Mouse (Mus musculus) bone marrow macrophage, adult 2 months (primary cell): Measurements from ENCODE around the gene Plekhn1. TPM values are rescaled to one million over a fixed set of nuclear protein-coding genes. Genes with fewer than 3 reads are reported as not detected.

Source experiments
- H3K27ac ChIP-seq: 2 replicates; pipeline ENCODE4 v1.5.1; 2012; ENCODE audit warnings: low read depth, low read length; ENCODE audit not compliant: insufficient read depth
- H3K4me1 ChIP-seq: 2 replicates; pipeline ENCODE4 v1.6.1; 2012; ENCODE audit warnings: low read length; ENCODE audit not compliant: control insufficient read depth, insufficient read depth
- H3K4me3 ChIP-seq: 2 replicates; pipeline ENCODE4 v1.5.1; 2012; ENCODE audit warnings: mild to moderate bottlenecking, low read length, moderate library complexity; ENCODE audit not compliant: insufficient read depth
- CTCF ChIP-seq: IDR thresholded peaks from 2 replicates; pipeline ENCODE4 v1.5.1; 2012; ENCODE audit warnings: low read depth, mild to moderate bottlenecking, low read length, moderate library complexity
- POLR2A ChIP-seq: IDR thresholded peaks from 2 replicates; pipeline ENCODE4 v1.6.1; 2012; ENCODE audit warnings: mild to moderate bottlenecking, low read depth, low read length, borderline replicate concordance
- polyA plus RNA-seq: library from polyadenylated mRNA; stranded (reverse); fragments of >200 nt; gene quantifications from 2 replicates; pipeline ENCODE4 v1.2.4, GENCODE M21; 2012; ENCODE audit not compliant: missing spikeins, insufficient read depth, insufficient read length

Gene Plekhn1
- polyA plus RNA-seq, 1 experiment = 41.6 TPM

DNA sequence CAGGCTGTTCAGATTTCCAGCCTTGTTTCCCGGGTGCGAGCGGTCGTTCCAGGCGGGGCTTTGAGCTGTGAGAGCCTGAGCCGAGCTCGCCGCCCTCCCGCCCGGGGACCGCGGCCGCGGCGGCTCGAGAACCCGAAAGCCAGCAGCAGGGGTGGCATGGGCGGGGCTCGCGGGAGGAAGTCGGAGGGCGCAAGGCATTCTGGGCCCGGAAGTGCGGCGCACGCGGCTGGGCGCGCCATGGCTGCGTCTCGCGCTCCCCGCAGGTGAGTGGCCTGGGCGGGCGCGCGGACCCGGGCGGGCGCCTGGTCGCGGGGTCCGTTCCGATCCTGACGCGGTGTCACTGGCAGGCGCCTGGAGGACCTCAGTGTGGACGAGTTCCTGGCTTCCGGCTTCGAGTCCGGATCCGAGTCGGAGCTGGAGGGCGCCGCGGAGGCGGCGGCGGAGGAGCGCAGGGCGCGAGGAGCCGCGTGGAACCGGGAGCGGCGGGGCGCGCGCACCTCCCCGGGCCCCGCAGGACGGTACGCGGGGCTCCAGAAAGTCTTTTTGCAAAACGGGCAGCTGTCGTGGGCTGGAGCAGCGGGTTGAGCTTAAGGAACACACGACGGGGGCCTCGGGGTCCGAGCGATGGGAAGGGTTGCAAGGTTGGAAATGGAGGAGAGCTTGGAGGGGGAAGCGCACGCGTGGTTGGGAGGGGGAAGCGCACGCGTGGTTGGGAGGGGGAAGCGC, 1.3 kb upstream of the Plekhn1 start, which contains the start of gene Noc2l:
Gene Noc2l (plus strand): TSS at position 203 of the 726 bp plus-strand sequence.
- no peak for TF ChIP-seq POLR2A
- TF ChIP-seq CTCF = no peak
- Histone ChIP-seq H3K4me3 (peak within 1 kb of the TSS; percentile 95), H3K27ac (peak within 1 kb of the TSS; percentile 99), H3K4me1 (no peaks in the 10 kb centered on the region; the same call in 1 of the 2 replicates)

DNA sequence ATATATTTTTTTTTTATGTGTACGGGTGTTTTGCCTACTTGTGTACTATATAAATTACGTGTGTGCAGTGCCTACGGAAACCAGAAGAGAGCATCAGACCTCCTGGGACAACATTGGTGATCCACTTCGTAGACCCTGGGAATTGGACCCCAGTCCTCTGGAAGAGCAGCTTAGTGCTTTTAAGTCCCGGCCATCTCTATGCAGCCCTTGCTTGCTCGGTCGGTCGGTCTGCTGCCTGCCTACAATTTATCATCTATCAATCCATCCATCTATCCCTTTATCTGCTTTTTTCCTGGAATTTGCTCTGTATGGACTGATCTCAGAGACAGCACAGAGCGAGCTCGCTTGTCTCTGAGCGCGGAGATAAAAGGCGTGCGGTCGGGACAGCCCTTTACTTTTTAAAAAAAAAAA, 708 bp upstream of the Plekhn1 start:
- Histone ChIP-seq H3K4me1 (no peaks in the 10 kb centered on the region; the same call in 1 of the 2 replicates), H3K4me3 (peak overlapping the region; percentile 95), H3K27ac (peak overlapping the region; percentile 74)
- TF ChIP-seq POLR2A = no peak
- TF ChIP-seq CTCF = no peak

DNA sequence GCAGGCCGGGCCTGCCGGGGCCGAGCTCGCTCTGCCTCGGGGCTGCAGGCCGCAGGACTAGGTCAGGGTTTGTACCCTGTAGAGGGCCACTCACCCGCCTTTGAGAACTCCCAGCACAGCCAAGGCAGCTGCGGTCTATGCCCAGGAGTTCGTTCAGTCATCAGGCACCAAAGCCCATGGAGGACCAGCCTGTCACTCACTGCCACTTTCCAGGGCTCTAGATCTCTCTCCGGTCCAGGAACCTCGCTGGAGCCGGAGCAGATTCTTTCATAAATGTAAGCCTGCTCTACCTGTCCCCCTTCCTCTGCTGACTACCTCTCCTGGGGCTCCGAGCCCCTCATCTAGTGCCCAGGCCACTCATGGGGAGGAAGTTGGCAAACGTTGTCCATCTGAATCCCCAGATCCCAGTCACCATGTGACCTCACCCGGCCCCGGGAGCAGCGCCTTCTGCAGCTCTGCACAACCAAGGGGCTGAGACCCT, 596 bp downstream of the Plekhn1 start:
- Histone ChIP-seq H3K27ac (peak overlapping the region; percentile 24; the same call in 1 of the 2 replicates), H3K4me1 (peaks cover 10% of the 10 kb centered on the region), H3K4me3 (peak overlapping the region; percentile 68)
- no peak for TF ChIP-seq POLR2A
- no peak for TF ChIP-seq CTCF

DNA sequence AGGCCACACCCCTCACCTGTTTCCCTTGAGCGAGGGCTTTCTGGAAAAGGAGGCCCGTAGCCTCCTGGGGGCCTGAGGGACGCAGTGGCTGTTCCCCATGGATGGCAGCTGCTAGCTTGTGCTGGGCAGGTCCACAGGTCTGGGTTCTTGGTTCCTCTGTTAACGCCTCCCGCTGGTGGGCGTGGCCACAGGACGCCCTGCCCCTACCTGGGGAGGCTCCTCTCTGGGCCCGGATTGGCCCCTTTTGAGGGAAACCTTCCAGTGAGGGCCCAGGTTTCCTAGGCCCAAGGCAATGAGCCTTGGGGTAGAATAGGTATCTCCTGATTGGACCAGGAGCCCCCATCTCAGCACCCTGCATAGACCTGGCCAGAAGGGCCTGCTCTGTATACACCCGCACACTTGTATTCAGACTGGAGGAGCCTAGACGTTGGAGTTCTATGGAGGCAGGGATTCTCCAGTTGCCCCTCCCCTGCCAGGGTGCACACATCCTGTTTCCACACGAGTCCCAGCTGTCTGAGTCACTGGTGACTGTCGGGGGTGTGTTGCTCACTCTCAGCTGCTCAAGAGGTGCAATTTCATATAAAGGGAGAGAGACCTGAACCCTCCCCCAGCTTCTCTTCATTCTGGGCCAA, 6.1 kb downstream of the Plekhn1 start:
- Histone ChIP-seq H3K4me1 (peaks cover 28% of the 10 kb centered on the region), H3K27ac (peak overlapping the region; percentile 69), H3K4me3 (no peak overlapping the region)
- TF ChIP-seq CTCF (no peak), POLR2A (no peak)

DNA sequence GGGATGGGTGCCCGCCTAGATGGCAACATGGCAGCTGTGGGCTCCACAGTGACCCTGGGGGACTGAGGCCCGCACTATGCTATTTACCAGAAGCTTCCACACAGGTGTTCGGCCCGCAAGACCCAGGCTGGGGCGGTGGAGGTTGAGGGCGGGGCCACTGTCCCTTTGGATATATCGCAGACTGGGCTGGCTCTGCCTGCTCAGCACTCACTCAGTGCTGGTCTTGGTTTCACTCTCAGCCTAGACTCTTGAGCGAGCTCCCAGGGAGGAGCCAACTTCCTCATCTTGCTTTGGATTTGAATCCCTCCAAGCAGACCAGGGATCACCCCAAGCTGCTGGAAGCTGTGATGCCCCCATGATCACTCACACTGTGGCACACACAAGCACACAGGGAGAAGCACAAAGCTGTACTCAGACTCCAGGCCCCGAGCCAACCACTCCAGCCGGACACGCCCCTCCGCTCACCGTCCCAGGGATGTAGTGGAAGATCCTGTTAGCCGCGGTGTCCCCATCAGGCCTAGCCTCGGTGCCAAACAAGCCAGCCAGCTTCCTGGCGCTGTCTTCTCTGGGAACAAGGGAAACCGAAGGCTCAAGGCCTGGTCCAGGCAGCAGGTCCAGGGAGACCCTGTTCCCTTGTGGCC, 6.8 kb downstream of the Plekhn1 start:
- peak overlapping the region; percentile 69 for H3K27ac ChIP-seq
- H3K4me3 ChIP-seq = no peak overlapping the region
- TF ChIP-seq POLR2A = no peak
- no peak for TF ChIP-seq CTCF
- peaks cover 28% of the 10 kb centered on the region for H3K4me1 ChIP-seq

DNA sequence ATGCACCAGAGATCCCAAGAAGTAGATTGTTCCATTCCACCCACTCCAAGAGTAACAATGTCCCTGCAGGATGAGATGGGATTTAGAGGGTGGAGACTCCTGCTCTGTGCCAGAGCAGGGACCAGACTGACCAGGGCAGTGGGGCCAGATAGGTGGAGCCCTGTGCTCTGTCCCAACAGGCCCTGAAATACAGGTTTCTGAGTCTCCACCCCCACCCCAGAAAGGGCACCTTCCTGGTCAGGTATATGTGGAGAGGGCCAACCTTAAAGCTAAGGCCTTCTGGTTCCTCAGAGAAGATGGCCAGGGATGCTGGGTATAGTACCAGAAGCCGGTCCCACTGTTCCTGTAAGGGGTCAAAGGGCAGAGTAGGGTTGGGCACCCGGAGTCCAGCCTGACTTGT, 10.4 kb downstream of the Plekhn1 start:
- no peak overlapping the region for H3K4me3 ChIP-seq
- H3K4me1 ChIP-seq = peaks cover 21% of the 10 kb centered on the region
- TF ChIP-seq CTCF = no peak
- no peak for TF ChIP-seq POLR2A
- H3K27ac ChIP-seq = no peak overlapping the region

DNA sequence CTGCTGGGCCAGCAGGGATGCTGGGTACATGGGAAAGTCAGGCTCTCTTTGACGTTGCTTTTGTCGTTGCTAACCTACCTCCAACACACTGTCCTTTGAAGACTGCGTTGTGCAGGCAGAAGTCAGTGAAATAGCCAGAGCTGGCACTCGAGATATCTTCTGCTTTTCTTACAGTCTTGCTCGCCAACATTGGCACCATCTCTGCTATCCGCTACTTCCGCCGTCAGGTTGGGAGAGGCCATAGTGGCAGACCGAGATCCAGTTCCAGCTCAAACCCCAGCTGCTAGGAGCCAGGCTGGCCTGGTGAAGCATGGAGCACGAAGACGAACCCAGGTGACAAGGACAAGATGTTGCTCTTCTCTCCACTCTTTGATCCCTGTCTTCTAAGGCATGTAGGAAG, 14.7 kb downstream of the Plekhn1 start:
- TF ChIP-seq POLR2A = no peak
- no peak for TF ChIP-seq CTCF
- Histone ChIP-seq H3K4me1 (peaks cover 3% of the 10 kb centered on the region; the same call in 1 of the 2 replicates), H3K4me3 (no peak overlapping the region), H3K27ac (no peak overlapping the region)

DNA sequence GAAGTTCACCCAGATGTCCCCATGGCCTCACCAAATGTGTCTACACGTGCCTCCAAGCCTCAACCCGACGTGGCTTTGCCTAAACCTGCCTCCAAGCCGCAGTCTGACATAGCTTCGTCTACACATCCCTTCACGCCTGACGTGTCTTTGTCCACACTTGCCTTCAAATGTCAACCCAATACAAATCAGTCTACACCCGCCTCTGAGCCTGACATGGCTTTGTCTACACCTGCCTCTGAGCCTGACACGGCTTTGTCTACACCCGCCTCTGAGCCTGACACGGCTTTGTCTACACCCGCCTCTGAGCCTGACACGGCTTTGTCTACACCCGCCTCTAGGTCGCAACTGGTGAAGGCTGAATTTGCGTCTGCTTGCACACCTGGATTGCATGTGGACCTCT, 16.8 kb downstream of the Plekhn1 start:
- H3K4me1 ChIP-seq = peaks cover 3% of the 10 kb centered on the region; the same call in 1 of the 2 replicates
- no peak overlapping the region for H3K4me3 ChIP-seq
- TF ChIP-seq POLR2A (no peak), CTCF (no peak)
- H3K27ac ChIP-seq = no peak overlapping the region

DNA sequence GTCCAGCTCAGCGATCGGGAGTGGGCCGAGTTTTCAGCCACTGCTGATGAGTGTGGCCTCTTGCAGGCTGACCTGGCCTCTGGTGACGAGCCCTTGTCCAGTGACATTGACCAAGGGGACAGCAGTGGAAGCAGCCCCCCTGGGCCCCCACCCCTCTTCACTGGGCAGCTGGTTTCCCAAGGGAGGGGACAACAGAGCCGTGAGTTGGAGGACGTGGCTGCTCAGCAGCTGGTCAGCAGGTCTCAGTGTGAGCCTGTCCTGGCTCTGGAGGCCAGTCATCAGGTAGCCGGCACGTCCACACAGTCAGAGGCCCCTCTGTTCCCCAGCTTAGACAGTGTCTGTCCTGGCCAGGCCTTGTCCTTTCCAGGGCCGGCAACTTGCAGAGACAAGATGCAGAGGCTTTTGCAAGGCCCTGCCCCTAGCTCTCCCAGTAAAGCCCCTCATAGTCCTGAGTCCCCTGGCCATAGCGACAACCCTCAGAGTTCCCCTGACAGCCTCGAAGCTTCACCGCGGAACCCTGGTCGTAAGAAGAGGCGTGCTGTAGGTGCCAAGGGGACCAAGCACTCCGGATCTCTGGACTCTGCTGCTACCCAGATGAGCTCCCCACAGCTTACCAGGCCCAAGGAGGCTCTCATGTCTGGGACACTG, 17.5 kb downstream of the Plekhn1 start:
- Histone ChIP-seq H3K4me1 (peaks cover 3% of the 10 kb centered on the region; the same call in 1 of the 2 replicates), H3K4me3 (no peak overlapping the region), H3K27ac (no peak overlapping the region)
- TF ChIP-seq POLR2A (no peak), CTCF (no peak)
